Mouse (Mus musculus): Measurements from ENCODE around the gene Prkg1.
A peak's percentile ranks its signal among the peaks of the same experiment; 100 is the strongest.

The Prkg1 gene

GRCm38 (mm10) chr19:30827820-30828219, 937.0 kb downstream of the Prkg1 start:
- no peak for DNase-seq

- DNase-seq = no peak
These were observed 938.7 kb downstream of the Prkg1 start for GRCm38 (mm10) chr19:30826106-30826505.

DNA sequence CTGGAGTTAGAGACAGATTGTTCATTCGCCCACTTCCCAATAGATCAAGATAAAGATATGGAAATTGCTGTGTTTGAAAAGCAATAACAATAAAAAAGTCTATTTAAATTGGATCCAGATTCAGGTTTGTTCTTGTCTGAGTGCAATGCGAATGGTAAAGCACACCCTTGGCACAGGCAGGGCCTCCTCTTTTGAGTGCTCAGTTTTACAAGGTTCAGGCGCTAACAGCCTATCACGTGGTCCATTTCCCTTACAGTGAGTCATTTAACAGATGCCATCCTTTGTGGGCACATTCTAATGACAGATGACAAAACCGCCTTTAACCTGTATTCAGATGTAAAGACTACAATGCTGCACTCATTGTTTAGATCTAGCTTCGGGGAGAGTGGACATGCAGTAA, 949.2 kb downstream of the Prkg1 start:
- no peak for DNase-seq

DNA sequence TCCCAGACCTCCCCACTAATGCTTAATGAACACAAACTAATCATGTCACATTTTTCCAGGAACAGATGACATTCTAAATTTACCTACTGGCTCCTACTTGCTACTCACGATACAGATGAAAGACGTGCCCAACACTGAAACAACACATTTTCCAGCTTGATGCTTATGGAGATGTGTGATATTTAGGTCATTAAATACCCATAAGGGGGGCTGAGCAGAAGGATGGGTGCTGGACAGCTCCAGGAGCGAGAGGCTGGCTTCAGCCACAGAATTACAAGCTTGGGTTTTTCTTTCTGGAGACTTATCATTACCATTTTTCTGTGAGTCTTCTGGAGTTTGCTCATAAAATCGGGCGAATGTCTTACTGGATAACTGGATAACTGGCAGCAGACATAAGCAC, 958.6 kb downstream of the Prkg1 start:
- no peak for DNase-seq

- no peak for DNase-seq
These were observed 984.0 kb downstream of the Prkg1 start for GRCm38 (mm10) chr19:30780803-30781202.

DNA sequence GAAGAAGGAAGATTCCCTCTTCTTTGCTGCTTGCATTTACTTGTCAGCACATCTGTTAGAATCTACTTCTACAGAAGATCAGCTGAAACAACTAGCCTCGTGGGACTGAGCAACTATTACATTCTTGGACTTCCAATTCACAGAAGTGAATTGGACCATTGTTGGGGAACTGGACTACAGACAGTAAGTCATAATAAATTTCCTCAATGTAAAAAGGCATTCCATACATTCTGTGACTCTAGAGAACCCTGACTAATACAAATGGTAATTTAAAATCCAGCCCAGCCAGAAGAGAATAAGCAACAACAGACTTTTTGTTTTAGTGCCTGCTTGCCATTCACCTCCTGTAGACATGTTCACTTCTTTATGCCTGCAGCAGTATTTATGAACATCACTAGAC, 996.5 kb downstream of the Prkg1 start:
- DNase-seq = no peak

GRCm38 (mm10) chr19:30744426-30744825, 1020.4 kb downstream of the Prkg1 start:
- no peak for DNase-seq

DNA sequence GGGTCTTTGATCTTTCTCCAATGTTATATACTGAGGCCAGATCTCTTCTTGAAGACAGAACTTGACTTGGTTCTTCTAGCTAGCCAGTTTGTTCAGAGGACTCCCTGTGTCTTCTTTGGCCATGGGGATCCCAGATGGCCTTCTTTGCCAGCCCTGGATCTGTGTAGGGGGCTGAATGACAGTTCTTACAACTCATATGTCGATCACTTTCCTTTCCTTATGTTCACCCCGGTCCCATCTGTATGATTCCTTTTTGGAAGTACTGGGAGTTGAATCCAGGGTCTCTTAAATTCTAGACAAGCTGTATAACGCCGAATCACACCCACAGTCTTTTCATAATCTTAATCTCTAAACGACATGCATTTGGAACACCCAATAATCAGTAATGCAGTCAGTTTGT, 1065.7 kb downstream of the Prkg1 start:
- DNase-seq = no peak

GRCm38 (mm10) chr19:30691258-30691657, 1073.6 kb downstream of the Prkg1 start:
- no peak for DNase-seq

DNA sequence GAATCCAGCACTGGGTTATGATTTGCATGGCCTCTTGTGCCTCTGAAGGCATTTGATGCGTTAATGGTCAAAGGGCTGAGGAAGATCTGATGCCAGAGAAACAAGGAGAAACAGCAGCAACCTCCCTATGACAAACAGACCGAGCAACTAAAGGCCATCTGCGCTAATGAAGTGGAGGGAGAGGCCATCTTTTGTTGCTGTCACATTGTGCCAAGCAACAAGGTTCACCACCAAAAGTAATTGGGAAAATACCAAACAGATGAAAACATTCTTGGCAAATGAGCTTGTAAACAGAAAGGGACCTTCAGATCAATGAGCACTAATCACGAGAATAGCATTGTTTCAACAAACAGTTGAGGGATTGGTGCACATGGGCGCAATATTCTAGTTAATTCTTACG, 1074.1 kb downstream of the Prkg1 start:
- DNase-seq = no peak

GRCm38 (mm10) chr19:30687942-30688341, 1076.9 kb downstream of the Prkg1 start:
- DNase-seq = no peak

DNA sequence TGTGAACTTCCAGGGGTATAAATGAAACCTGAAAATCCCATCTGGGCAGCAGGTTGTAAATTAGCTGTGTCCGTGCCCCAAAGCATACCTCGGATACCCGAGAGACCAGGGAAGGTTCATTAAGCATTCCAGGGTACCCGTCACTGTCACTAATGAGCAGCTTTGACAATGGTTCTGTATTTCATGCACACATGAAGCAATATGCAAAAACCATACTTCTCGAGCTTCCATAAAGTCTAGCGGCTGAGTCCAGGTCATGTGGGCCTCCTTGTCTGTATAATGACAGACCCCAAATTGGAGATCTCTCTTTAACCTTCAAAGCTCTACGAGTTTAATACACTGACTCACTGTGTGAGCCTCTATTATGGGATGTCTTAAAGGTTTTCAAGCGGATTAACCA, 1088.5 kb downstream of the Prkg1 start:
- DNase-seq = no peak

DNA sequence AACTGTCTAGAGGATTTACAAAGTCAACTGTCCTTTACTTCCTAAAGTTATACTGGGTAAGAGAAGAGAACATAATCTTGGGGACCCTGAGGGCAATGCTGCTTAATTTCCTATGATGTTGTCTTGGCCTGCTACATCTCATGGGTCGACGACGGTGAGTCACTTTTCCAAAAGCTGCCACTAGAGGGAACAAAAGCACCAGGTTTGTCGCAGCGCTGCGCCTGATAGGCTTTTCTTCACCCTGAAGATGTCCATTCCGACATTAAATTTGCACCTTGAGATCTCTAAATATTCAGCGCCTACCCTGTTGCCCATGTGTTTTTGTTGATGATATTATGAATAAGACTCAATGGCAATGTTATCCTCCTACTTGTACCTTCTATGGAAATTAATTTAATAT, 1100.6 kb downstream of the Prkg1 start:
- DNase-seq = peak; percentile 30

GRCm38 (mm10) chr19:30642629-30643170, 1122.1 kb downstream of the Prkg1 start:
- no peak for DNase-seq

GRCm38 (mm10) chr19:30637471-30637870, 1127.4 kb downstream of the Prkg1 start:
- no peak for DNase-seq

DNA sequence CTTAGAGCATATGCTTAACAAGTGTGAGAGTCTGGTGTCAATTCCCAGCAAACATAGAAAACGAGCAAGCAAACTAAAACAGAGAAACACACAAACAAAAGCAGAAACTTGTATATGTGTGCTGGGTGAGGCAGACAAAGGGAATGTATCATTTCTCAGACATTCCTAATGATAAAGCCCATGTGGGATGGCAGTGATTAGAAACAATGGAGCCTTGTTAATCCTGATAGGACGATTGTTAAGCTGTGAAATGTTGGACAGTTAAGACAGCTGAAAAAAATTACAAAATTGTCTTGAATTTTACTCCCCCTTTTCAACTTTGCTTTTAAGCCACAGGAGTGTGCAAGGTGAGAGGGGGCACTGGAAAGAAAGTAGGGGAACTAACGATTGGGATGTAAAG, 1133.8 kb downstream of the Prkg1 start:
- no peak for DNase-seq

GRCm38 (mm10) chr19:30626036-30626435, 1138.8 kb downstream of the Prkg1 start:
- DNase-seq = no peak

GRCm38 (mm10) chr19:30625391-30625790, 1139.4 kb downstream of the Prkg1 start:
- DNase-seq = no peak

DNA sequence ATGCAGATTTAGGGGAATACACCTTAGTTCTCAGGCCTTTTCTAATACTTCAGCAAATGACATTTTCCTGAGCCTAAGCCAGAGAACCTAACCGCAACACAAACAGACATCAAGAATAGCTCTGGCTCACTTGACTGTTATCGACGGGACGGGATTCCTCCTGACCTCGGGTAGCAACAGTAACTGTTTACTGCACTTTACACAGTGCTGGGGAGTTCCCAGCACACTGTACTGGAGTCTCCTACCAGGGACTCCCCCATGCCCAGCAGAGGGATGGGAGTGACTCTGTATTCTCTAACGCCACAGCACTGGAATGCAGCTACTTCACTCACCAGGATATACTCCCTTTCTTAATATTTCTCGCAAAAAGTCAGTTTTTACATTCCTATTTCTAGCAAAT, 1141.2 kb downstream of the Prkg1 start:
- DNase-seq = no peak

DNA sequence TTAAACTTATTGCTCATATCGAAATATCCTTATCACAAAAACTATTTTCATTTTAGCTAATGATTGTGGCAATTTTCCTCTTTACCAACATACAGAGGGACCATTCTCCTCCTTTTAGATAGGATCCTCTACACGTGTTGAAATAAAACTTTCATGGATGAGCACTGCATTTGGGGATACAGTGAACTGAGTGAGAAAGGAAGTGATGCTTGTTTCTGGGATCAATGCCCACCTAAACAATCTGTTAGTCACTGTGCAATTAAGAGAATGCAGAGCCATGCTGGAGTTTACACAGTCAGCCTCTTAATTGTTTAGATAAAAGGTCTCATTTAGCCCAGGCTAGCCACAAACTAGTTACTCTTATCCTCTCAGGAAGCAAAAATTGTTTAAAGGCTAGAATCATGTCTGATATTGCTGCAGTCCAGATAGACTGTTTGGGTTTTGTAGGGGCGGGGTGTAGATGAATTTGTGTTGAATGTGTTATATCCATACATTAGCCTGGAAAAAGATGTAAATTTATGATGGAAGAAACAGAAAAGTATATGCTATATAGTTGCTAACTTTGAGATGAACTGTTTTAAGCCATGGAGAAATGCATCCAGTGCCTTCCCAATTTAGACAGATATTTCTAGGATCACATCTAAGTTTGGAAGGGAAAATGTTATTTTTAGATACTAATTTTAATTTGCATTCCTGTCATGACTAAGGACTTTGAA, 1151.5 kb downstream of the Prkg1 start:
- DNase-seq = no peak

- DNase-seq = no peak
These were observed 1178.5 kb downstream of the Prkg1 start for GRCm38 (mm10) chr19:30586366-30586765.

DNA sequence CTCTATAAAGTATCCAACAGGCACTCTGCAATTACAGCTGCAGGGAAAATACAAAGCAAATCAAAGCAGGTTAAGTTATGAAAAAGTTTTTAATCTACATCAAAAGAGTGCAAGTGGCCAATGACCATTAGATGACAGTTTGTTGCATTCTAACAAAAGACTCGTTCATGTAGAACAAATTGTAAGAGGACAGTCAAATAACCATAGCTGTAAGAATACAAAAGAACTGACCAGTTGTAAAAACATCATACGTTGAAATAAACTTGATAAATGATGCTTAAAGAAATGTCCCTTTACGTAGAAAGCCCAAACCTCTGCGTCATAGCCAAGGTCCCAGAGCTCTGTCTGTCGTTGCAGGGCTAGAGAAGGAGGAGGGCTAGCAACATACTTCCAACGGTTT, 1200.3 kb downstream of the Prkg1 start:
- no peak for DNase-seq

- no peak for DNase-seq
These were observed 1201.0 kb downstream of the Prkg1 start for GRCm38 (mm10) chr19:30563876-30564275.

DNA sequence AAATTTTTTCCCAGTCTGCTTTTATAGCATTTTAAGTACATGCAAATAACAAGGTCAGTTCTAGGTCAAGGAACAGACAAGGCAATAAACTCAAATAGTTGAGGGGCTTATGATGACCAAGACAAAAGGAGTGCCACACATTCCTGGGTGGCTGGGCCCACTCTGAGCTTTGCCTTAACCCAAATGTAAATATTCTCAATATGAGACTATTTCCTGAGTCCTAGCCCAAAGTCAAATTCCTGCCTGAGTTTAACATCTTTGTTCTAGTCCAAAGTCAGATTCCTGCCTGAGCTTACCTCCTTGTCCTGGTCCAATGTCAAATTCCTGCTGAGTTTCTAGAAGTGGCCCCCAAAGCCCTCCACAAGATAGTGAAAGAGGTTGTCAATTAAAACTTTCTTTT, 1206.8 kb downstream of the Prkg1 start:
- DNase-seq = no peak

GRCm38 (mm10) chr19:30554467-30554881, 1210.4 kb downstream of the Prkg1 start:
- peak; percentile 48 for DNase-seq

Data from liver (tissue).